Mouse (Mus musculus) left cerebral cortex, postnatal 25 days (tissue): ENCODE measurements around the gene Helz. TPM values are rescaled to one million over a fixed set of nuclear protein-coding genes. Genes with fewer than 3 reads are reported as not detected.
"Not testable (repeated sequence)": the region's sequence is repeated elsewhere in the genome, so short reads cannot be mapped to it uniquely, and the experiment has no call there.

Source experiments
- DNase-seq, 2 experiments: peaks; one replicate each; pipeline ENCODE4 v3.0.0; 2022; ENCODE audit warnings: low spot score in 2 of 2, mixed read lengths in 1 of 2
- intact Hi-C: fragments of 180-260 bp; cut with DNase I; formaldehyde crosslinking; loops from one replicate; pipeline ENCODE4 v1.15.1; 2025
- total RNA-seq, 2 experiments: library from RNA; stranded (reverse); gene quantifications; 2 replicates each; pipeline ENCODE4 v1.2.3; 2021

The Helz gene
- 10 to 100 TPM; 46.0 to 47.7 TPM for total RNA-seq

GRCm38 (mm10) chr11:107547351-107548203 lies at the start of gene Helz:
Gene Helz, plus strand, starts transcription at chr11:107547930.
- peak; percentile 53 to 68 for DNase-seq
- intact Hi-C loops, result no loop called here

GRCm38 (mm10) chr11:107502801-107503200 lies 44.9 kb upstream of the Helz start:
- DNase-seq, result no peak
- intact Hi-C loops, result no loop called here

GRCm38 (mm10) chr11:107504364-107504763 lies 43.4 kb upstream of the Helz start:
- DNase-seq, intact Hi-C loops: not testable (repeated sequence)

- intact Hi-C loops, result no loop called here
- DNase-seq, result peak in 1 of 2 experiments; percentile 21
These were observed 41.5 kb upstream of the Helz start for GRCm38 (mm10) chr11:107506260-107506659.

GRCm38 (mm10) chr11:107509631-107510338 lies 37.9 kb upstream of the Helz start:
- DNase-seq, result no peak
- intact Hi-C loops, result loop anchor here (10.0 kb wide), 1 partner anchor 335 kb away; no protein-coding TSS in a partner anchor

GRCm38 (mm10) chr11:107510362-107511269 lies 37.1 kb upstream of the Helz start:
- intact Hi-C loops, result loop anchor here (10.0 kb wide), 1 partner anchor 334 kb away; no protein-coding TSS in a partner anchor
- DNase-seq, result no peak

- intact Hi-C loops, result loop anchor here (10.0 kb wide), 1 partner anchor 333 kb away; no protein-coding TSS in a partner anchor
- peak; percentile 66 to 74 for DNase-seq
These were observed 35.8 kb upstream of the Helz start for GRCm38 (mm10) chr11:107511954-107512353.

GRCm38 (mm10) chr11:107513047-107513446 lies 34.7 kb upstream of the Helz start:
- intact Hi-C loops, result loop anchor here (10.0 kb wide), 1 partner anchor 332 kb away; no protein-coding TSS in a partner anchor
- DNase-seq, result no peak

GRCm38 (mm10) chr11:107516387-107516786 lies 31.3 kb upstream of the Helz start:
- intact Hi-C loops, result loop anchor here (10.0 kb wide), 1 partner anchor 328 kb away; no protein-coding TSS in a partner anchor
- DNase-seq, result no peak

GRCm38 (mm10) chr11:107518645-107519429 lies 28.9 kb upstream of the Helz start:
- intact Hi-C loops, result loop anchor here (10.0 kb wide), 1 partner anchor 326 kb away; no protein-coding TSS in a partner anchor
- DNase-seq, result no peak

- intact Hi-C loops, result no loop called here
- DNase-seq, result no peak
These were observed 26.6 kb upstream of the Helz start for GRCm38 (mm10) chr11:107521153-107521552.

GRCm38 (mm10) chr11:107524966-107525365 lies 22.8 kb upstream of the Helz start:
- DNase-seq, result no peak
- intact Hi-C loops, result no loop called here

- no peak for DNase-seq
- intact Hi-C loops, result no loop called here
These were observed 20.1 kb upstream of the Helz start for GRCm38 (mm10) chr11:107527632-107528031.

- DNase-seq, result peak; percentile 2 to 11
- intact Hi-C loops, result no loop called here
These were observed 18.4 kb upstream of the Helz start for GRCm38 (mm10) chr11:107529320-107529719.

- intact Hi-C loops, result no loop called here
- no peak for DNase-seq
These were observed 16.3 kb upstream of the Helz start for GRCm38 (mm10) chr11:107531445-107531844.

GRCm38 (mm10) chr11:107532271-107532670 lies 15.5 kb upstream of the Helz start:
- intact Hi-C loops, result no loop called here

GRCm38 (mm10) chr11:107538994-107539393 lies 8.7 kb upstream of the Helz start:
- intact Hi-C loops, result no loop called here
- no peak for DNase-seq

More at GRCm38 (mm10) chr11:107532271-107532670, 15.5 kb upstream of the Helz start:
- DNase-seq, result no peak

GRCm38 (mm10) chr11:107540339-107540738 lies 7.4 kb upstream of the Helz start:
- no peak for DNase-seq
- intact Hi-C loops, result no loop called here
